Mouse (Mus musculus) neural tube, embryonic 10.5 days (tissue): Measurements from ENCODE around the gene Tomt.
"Not testable (repeated sequence)": the region's sequence is repeated elsewhere in the genome, so short reads cannot be mapped to it uniquely, and the experiment has no call there.

Experiments
- DNase-seq: peaks from one replicate; pipeline ENCODE4 v3.0.0-alpha.2; 2017; ENCODE audit warnings: low spot score; ENCODE audit errors: extremely low spot score

The Tomt gene

DNA sequence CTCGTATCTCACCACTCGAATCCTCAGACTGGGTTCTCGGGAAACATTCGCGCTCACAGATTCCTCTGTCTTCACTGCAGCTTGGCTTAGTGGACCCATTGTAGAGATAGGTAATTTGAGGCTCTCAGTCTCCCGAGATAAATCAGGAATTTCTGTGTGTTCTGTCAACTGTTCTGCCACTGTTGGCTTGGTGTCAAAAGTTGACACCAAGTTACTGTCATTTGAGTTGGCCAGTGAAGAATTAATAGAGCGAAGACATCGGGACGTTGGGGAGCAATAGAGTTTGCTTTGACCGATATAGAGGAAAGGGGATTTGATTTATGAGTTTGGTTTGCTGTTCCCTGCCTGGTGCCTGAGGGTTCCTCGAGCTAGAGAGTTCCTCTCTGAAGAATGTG lies at the start of gene Tomt:
Gene Tomt (minus strand): TSS at position 73 of the 395 bp plus-strand sequence.
- no peak for DNase-seq

DNA sequence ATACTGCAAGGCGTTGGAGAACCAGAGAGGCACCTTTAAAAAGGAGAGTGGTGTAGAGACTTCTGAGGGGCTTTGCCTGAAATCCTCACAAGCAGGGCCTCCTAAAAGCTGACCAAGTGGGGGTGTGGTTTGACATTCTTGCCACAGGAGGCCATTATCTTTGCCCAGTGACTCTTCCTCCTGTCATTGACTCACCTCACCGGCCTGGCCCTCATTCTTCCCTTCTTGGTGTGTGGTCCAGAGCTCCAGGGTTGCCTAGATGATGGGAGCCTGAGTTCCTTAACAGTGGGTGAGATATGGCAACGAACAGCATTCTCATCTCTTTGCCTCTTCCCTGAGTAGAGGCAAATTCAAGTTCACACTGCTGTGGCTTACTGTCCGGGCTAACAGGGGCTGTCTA lies 49.7 kb upstream of the Tomt start:
- DNase-seq, result no peak

DNA sequence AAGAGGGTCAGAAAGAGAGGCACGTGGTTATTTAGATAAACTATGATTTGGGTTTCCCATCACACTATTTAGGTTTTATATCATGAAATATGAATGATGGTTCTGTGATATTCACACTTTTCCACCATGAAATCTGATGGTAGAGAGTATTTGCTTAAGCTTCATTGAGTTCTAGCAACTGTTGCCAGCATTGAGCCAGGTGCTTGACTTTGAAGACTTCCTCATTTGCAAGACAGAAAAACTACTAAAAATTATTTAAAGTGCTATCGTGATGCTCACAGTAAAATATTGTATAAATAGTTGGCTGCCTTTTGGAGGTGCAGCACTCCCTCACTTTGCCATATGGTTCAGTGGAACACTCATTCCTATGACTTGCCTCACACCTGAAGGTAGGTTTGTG lies 49.1 kb upstream of the Tomt start:
- DNase-seq, result no peak

DNA sequence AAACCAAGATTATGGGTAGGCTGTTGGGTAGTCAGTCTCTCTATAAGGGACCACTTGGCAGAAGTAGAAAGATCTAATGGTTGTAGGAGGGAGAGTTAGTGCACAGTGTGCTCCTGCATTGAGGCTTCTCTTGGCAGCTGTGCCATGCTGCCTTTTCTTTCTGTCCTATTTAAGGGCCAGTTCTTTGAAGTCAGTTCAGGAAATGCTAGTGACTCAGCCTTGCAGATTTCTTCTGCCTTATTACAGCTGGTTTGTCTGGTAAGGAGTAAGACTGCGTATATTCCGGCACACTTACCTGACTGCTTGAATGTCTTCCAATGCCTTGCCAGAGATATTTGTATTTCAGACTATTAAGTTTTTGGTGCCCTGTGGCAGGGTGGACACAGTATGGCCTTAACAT lies 48.0 kb upstream of the Tomt start:
- no peak for DNase-seq

DNA sequence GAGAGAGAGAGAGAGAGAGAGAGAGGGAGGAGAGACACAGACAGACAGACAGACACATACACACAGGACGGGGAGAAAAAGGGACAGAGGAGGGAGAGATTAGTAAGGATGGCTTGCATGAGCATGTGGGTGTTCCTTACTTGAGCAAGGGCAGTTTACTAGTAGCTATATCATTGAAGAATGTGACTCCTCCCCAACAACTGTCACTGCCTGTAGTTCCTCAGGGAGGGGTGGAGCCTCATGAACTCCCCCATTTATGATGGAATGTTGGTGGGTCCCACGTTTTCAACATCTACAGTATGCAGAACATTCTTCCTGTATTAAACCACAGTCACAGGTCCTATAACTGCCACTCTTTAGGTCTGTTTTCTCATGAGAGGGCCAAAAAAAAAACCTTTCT lies 45.9 kb upstream of the Tomt start:
- DNase-seq, result no peak

DNA sequence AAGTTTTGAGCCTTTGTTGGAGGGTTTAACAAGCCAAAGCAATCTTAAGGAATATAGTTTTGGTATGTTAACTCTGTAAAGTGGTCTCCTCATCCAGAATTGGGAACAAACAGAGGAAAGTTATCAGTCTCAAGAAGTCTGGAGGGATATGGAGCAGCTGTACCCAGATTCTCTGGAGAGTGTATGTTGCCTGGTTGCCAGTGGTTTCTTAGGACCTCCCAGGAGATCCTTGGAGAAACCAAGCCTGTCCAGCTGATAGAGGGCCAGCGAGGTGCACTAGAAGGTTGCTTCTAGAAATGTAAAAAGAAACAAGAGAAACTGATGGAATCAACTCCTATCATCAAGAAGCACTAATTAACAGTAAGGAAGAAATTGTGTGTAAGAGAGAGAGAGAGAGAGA lies 45.5 kb upstream of the Tomt start:
- no peak for DNase-seq

DNA sequence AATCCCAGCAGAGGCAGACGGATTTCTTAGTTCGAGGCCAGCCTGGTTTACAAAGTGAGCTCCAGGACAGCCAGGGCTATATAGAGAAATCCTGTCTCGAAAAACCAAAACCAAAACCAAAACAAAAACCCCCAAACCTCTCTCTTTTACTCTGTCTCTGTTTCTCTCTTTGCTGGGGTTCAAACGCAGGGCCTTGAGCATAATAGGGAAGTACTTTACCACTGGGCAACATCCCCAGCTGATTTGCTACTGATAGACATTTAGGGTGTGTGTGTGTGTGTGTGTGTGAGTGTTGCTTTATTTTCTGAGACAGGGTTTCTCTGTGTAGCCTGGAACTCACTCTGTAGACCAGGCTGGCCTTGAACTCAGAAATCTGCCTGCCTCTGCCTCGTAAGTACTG lies 42.8 kb upstream of the Tomt start:
- not testable (repeated sequence) for DNase-seq

DNA sequence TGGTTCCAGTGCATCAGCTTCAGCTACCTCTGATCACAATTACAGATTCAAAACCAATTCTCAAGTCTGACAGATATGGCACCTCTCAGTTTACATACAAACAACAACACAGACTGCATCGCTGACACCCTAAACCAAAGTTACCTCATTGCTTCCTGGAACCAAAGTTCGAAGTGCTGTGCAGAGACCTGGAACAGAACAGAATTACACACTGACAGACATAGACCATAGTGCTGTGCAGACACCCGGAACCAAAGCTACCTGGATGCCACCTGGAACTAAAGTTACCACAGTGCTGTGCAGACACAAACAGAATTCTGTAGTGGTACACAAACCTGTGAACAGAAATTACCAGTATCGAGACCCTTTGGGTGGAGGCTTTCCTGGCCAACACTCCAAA lies 33.6 kb upstream of the Tomt start:
- DNase-seq, result no peak

DNA sequence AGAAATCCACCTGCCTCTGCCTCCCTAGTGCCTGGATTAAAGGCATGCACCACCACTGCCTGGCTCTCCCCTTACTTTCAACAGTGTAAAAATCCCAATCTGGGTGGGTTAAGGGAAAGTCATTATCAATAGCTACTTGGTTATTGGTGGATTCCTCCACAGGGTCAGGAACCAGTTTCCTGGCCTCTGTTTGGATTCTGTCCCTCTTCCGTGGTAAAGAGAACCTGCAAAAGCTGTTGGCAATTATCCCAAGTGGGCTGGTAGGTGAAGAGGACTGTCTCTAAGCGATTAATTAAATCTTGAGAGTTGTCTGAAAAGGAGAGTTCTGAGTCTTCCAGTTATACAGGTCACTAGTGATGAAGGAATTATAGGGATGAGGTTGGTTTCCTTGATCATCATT lies 32.2 kb upstream of the Tomt start:
- no peak for DNase-seq

DNA sequence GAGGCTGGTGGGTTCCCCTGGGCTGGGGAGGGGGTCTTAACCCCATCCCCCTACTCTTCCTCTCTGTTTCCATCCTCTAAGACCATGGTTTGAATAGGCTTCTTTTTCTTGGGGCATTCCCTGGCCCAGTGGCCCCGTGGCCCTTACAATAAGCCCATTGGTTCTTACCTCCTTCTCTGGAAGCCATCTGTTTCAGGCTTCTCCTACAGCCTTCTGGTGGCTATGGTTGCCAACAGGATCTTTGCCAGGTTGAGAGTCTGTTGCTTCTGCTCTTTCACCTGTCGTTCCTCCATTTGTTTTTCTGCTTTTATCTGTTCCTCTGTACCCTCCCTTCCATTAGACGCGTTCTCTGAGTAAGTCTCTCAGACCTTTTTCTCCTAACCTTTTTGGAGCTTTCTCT lies 31.4 kb upstream of the Tomt start:
- DNase-seq, result no peak

DNA sequence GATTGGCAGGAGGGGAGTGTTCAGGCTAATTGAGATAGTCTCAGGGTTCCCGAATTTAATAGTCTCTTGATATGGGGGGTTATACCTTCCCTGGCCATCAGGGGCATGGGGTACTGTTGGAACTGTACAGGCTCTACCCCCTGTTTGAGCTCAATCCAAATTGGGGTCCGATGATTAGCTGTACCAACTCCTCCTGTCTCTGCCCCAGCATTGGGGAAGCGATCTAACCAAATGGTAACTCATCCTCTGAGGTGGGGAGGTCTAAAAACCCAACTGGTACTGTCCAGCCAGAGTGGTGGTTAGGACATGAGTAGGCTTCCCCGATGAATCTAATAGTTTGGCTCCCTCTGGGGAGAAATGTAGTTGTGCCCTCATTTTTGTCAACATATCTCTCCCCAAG lies 30.8 kb upstream of the Tomt start:
- DNase-seq, result no peak

DNA sequence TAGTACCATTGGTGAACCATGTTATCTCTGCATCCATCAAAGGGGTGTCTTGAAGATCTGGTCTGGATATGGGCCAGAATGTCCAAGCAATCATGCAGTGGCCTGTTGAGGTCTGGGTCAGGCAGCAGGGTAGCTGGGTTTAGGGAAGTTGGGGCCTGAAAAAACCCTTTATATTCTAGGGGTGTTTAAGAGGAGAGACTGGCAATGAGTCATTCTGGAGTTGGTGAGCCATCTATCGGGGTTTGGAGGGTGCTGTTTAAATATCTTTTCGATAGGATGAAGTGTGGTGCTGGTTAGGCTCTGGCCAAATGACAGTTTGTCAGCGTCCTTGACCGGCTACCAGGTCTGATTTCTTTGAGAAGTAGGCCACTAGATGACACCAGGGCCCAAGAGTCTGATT lies 29.8 kb upstream of the Tomt start:
- no peak for DNase-seq

DNA sequence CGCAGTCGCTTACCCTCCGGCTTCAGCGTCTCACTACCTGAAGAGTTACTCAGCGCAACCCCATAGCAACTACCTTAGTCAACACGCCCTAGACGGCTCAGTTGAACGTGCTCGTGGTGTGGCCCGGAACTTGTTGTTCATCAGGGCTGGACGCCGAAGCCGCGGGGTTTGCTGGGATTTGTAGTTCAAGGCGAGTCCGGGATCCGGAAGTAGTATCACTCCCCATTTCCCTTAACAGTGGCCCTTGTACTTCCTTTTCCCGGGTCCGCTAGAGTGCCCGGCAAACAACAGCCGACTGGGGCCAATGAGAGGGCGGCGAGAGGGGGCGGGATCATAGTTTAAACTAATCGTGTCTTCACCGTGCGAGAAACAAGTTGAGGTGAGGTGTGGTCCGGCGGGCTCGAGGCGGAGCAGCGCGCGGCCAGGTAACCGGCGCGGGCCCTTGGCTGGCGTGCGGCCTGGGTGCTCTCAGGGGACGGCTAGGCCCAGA lies 27.6 kb upstream of the Tomt start, which contains the start of the genes Lrrc51 and Numa1:
Gene Lrrc51 (minus strand): TSS at position 145 of the 490 bp plus-strand sequence.
Gene Numa1 (plus strand): TSS at position 361 of the 490 bp plus-strand sequence.
- DNase-seq, result peak; percentile 95

DNA sequence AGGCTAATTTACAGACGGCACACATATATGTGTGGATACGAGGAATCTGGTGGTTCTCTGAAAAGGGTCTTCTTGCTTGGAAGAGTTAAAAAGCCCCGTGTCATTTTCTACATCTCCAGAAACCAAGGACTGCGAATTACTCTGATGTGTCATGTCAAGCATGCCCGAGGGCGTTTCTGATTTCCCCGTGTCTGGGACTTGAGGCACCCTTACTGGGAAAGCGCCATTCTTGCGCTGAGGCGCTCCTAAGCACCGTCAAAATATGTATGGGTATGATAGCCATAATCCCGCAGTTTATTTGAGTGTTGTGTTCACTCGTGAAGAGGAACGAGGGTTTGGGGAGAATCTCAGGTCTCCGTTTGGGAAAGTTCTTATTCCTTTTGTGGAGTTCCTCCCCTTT lies 27.1 kb upstream of the Tomt start:
- DNase-seq, result no peak

DNA sequence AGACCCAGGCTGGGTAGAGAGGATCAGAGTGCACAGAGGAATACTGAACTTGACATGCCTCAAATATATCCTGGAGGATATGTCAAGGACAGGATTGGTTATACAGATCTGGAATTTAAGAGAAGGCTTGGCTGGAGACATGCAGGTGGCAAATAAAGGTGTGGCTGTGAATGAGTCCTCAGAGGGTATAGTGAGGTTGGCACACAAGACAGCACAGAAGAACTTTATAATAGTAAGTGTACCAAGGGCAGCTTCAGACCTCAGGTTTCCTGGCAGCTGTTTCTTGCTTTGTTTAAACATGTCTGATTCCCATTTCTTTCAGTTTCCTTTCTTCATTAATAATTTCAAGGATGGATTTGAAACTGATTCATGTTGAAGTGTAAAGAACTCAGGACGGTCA lies 26.4 kb upstream of the Tomt start:
- DNase-seq, result no peak

DNA sequence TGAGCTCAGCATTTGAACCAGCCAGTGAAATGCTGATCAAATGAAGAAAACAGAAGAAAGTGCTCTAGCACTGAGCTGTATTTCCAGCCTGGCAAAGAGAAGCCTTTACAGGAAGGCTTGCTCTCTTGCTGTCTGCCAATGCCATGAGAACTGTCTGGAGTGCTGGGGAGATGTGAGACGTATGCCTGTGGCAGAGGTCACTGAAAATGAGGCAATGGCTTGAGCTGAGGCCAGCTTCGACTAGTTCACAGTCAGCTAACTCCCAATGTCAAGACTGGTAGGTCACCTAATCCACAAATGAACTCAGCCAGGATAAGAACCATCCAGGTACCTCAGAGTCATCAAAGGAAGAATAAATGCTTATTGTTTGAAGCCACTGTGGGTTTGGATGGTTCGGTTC lies 21.9 kb upstream of the Tomt start:
- DNase-seq, result no peak

DNA sequence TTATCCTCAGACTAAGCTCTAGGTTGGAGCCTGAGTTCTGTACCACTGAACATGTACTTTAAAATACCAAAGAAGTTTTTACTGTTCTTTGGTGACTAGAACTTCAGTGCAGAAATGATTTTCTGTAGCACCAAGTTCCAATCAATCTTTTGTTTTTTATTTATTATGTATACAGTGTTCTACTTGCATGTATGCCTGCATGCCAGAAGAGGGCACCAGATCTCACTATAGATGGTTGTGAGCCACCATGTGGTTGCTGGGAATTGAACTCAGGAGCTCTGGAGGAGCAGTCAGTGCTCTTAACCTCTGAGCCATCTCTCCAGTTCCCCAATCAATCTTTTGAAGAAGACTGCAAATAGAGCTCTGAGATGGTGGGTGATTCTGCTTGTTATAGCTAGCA lies 19.7 kb upstream of the Tomt start:
- DNase-seq, result not testable (repeated sequence)

DNA sequence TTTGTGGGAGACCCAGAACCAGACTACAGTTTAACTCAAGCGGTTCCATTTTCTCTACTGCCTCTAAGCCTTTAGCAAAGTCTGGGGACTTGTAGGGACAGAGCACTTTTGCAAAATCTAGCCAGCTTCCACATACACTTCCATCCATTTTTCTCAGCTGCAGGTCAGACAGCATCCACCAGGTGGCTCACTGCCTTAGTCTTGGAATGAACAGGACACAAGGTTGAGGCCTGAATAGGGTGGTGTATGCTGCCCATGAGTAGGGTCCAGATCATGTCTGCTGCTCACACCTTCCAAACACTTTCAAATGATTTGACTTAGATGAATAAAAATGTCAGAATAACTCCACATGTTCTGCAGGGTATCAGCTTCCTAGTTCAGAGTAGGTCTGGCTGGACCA lies 11.9 kb upstream of the Tomt start:
- DNase-seq, result peak; percentile 68

DNA sequence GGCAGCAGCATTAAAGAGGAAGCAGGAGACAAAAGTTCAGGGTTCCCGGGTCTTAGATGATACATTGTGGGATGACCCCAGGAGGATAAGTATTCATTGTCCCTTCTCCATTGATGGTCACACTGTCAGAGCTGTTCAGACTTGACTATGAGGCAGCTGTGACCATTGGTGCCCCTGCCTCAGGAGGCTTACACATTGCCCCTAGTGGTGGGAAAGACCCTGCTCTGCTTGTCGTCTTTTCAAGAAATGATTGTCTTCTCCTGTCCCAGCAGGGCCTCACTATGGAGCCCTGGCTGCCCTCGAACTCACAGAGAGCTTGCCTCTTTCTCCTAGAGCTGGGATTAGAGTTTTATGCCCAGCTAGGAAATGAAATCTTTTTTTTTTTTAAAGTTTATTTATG lies 5.8 kb upstream of the Tomt start:
- no peak for DNase-seq

DNA sequence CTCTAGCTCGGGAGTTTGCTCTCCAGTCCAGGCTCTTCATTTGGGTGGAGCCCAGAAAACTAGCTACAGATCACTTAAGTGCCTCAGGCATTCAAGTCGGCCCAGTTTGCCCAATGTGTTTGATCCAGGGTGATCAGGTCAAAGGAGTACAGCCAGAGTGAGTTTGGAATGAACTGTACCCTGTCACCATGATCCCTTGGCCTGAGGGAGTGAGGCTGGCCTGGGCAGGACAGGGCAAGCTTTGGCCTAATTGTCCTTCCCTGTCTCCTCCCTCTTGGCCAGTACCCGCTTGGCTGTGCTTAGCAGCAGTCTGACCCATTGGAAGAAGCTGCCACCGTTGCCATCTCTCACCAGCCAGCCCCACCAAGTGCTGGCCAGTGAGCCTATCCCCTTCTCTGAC lies 4.0 kb upstream of the Tomt start:
- no peak for DNase-seq

DNA sequence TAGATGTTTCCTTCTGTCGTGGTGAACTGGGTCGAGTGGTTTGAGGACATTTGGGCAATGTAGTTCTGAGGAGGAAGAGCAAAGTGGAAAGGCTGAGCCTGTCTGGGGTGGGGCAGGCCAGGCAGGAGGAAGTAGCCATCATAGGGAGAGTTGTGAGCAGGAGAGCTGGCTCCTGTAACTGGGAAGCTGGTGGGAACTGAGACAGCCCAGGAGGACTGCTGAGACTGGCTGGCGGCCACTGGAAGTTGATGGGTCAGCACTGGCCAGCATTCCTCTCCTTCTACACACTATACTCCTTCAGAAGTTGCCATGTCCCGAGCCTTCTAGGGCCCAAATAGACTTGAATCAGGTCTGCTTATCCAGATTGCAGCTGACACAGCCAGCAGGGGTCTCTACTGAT lies 2.2 kb upstream of the Tomt start:
- no peak for DNase-seq

DNA sequence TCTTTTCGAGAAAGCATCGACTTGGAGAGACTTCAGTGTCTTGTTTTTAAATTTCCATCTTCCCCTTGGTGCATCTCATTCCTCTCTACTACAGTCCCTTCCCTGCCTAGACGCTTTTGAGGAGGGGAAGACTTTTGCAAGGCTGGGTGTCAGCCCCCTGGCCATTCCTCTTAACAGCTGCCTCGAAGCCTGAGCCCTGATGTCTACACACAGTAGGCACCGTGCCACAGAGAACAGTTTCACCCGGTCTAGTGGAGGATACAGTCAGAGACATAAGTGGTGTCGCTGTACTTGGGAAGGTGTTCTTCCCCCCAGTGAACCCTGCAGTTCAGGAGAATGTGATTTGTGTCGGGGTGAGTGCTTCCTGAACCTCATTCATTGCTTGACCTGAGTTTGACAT lies 537 bp upstream of the Tomt start:
- no peak for DNase-seq

DNA sequence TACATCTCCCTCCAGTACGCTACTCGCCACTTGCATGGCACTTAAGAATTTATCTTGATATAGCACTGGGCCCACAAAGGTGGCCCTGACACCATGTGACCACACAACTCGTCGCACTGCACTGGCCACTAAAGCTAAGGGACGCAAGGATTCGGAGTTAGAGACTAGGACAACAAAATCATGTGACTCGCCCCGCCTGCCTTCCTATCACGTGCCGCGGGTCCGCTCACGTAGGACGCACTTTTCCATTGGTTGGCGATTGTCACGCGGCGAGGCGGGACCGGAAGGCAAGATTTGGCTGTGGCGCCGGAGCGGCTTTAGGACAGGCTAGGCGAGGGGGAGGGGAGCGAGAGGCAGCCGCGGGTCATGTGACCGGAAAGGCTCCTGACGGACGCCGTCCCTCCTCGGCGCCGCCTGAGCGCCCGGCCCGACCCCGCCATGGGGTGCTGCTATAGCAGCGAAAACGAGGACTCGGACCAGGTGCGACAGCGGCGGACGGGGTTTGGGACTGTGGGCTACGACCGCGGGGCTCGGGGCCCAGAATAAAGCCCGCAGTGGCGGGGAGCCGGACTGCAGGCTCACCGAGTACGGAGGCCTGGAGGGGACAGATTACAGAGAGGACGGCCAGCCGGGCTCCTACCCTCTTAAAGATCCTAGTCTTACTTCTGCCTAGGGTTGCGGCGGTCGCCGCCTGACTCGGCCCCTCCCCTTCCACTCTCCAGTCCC lies 435 bp downstream of the Tomt start, which contains the start of gene Lamtor1:
Gene Lamtor1 (plus strand): TSS at position 344 of the 726 bp plus-strand sequence.
- peak; percentile 99 for DNase-seq
